Mouse (Mus musculus) intestine, embryonic 16.5 days (tissue): ENCODE measurements around the gene Nxph1. TPM values are rescaled to one million over a fixed set of nuclear protein-coding genes. Genes with fewer than 3 reads are reported as not detected.

ENCODE experiments used
- ATAC-seq: fragments of 200-750 bp; cut with Nextera tagmentation; 2 replicates; pipeline ENCODE4 v1.8.0; 2017; ENCODE audit warnings: moderate TSS enrichment, moderate library complexity
- H3K27ac ChIP-seq: fragments of 300-500 bp; sonication (generic); 2 replicates; pipeline ENCODE4 v1.5.1; 2014; ENCODE audit warnings: mild to moderate bottlenecking, low read length
- H3K27me3 ChIP-seq: fragments of 300-500 bp; sonication (generic); replicated peaks from 2 replicates; pipeline ENCODE4 v1.6.1; 2014; ENCODE audit warnings: low read length, control low read depth, mixed read lengths; ENCODE audit not compliant: control insufficient read depth, insufficient read depth
- H3K36me3 ChIP-seq: fragments of 300-500 bp; sonication (generic); 2 replicates; pipeline ENCODE4 v1.6.1; 2014; ENCODE audit warnings: low read length, control low read depth; ENCODE audit not compliant: control insufficient read depth, insufficient read depth
- H3K4me1 ChIP-seq: fragments of 300-500 bp; sonication (generic); 2 replicates; pipeline ENCODE4 v1.6.1; 2014; ENCODE audit warnings: low read length, control low read depth, mixed read lengths; ENCODE audit not compliant: control insufficient read depth, insufficient read depth
- H3K4me2 ChIP-seq: fragments of 300-500 bp; sonication (generic); 2 replicates; pipeline ENCODE4 v1.6.1; 2014; ENCODE audit warnings: low read depth, low read length, control low read depth
- H3K4me3 ChIP-seq: fragments of 300-500 bp; sonication (generic); 2 replicates; pipeline ENCODE4 v1.5.1; 2014; ENCODE audit warnings: mild to moderate bottlenecking, low read length
- H3K9ac ChIP-seq: fragments of 300-500 bp; sonication (generic); 2 replicates; pipeline ENCODE4 v1.6.1; 2014; ENCODE audit warnings: low read depth, low read length
- H3K9me3 ChIP-seq: fragments of 300-500 bp; sonication (generic); 2 replicates; pipeline ENCODE4 v1.6.1; 2016; ENCODE audit warnings: low read length, control low read depth; ENCODE audit not compliant: control insufficient read depth
- WGBS: fragments of 180-500 bp; shearing (Covaris S2); extraction: QIAGEN DNeasy Blood & Tissue Kit; methylation state at CpG from one replicate; pipeline ENCODE4 v1.1.7; 2014; 5-methylcytosine and 5-hydroxymethylcytosine counted together
- polyA plus RNA-seq: library from polyadenylated mRNA; unstranded; fragments of >200 nt; fragmentation: Nextera tagmentation; extraction: Ambion mirVana; gene quantifications from 2 replicates; pipeline ENCODE4 v1.2.1, GENCODE M21; 2015

Nxph1 gene
- polyA plus RNA-seq, 1 experiment from 2014 or later, result 0.34 TPM

DNA sequence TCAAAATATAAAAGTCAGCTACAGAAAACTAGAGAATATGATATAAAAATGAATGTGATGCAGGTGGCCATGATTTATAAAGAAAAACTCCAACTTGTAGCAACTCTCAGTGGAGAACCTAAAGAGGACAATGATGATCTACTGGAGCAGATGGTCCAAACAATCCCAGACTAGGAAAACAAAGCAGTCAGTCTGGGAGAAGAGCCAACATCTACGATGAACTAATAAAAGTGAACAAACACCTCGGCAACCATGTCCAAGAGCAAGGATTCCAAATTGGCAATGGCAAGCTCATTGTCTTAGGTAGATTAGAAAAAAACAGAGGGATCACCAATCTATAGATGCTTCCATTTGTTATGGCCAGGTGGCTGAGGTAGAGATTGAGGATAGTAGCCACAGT lies 211.0 kb downstream of the Nxph1 start:
- H3K4me1 ChIP-seq, result no peaks in the 10 kb centered on the region
- no peak overlapping the region for H3K9ac ChIP-seq
- no peak for ATAC-seq
- H3K27me3 ChIP-seq, result no peaks in the 10 kb centered on the region
- WGBS, result 81% methylated on average over 2 of the region's 2 CpGs
- H3K4me3 ChIP-seq, result no peak overlapping the region
- no peak overlapping the region for H3K4me2 ChIP-seq
- no peak overlapping the region for H3K27ac ChIP-seq
- no peaks in the 10 kb centered on the region for H3K9me3 ChIP-seq
- no peaks in the 10 kb centered on the region for H3K36me3 ChIP-seq

DNA sequence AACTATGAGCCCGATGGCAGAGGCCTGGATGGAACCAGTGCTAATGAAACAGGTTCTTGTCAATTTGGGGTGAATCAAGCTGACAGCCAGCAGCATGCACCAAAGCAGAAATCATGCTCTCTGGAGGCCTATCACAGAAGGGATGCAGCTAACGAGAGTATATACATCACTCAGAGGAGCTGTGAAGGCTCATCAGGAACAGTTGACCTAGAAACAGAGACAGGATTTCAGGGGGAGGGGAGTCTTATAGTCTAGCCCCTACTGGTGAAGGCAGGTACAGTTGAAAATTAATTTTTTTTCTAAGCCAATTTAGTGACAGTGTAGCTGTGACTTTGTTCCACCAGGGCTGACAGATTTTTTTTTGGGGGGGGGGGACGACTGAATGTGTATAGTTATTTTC lies 234.2 kb downstream of the Nxph1 start:
- WGBS, result 57% methylated on average over 3 of the region's 3 CpGs

DNA sequence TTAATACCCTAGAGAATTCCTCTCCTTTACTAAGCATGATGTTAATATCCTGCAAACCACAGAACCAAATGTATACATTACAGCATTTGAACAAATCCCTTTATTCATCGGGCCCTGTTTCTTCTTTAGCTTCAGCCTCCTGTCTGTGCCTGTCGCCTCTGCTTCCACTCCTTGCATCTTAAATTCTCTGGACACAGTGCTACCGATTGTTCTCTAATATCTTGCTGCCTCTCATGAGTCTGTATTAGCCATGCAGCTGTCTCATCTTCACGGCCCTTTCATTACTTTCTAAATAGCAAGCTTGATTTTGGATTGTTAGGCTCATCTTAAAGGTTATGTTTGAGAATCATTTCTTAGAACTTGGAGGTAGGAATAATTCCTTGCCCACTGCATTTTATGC lies 262.5 kb downstream of the Nxph1 start:
- H3K27ac ChIP-seq, result no peak overlapping the region
- WGBS, result 75% methylated on average over 4 of the region's 4 CpGs
- H3K4me2 ChIP-seq, result no peak overlapping the region
- H3K36me3 ChIP-seq, result no peaks in the 10 kb centered on the region
- ATAC-seq, result no peak
- no peaks in the 10 kb centered on the region for H3K9me3 ChIP-seq
- H3K27me3 ChIP-seq, result no peaks in the 10 kb centered on the region
- no peak overlapping the region for H3K4me3 ChIP-seq
- no peaks in the 10 kb centered on the region for H3K4me1 ChIP-seq
- no peak overlapping the region for H3K9ac ChIP-seq

More for the DNA sequence above, 234.2 kb downstream of the Nxph1 start:
- no peak overlapping the region for H3K4me2 ChIP-seq
- no peaks in the 10 kb centered on the region for H3K9me3 ChIP-seq
- no peak overlapping the region for H3K9ac ChIP-seq
- no peaks in the 10 kb centered on the region for H3K36me3 ChIP-seq
- no peaks in the 10 kb centered on the region for H3K27me3 ChIP-seq
- H3K4me3 ChIP-seq, result no peak overlapping the region
- ATAC-seq, result no peak
- H3K27ac ChIP-seq, result no peak overlapping the region
- H3K4me1 ChIP-seq, result no peaks in the 10 kb centered on the region

DNA sequence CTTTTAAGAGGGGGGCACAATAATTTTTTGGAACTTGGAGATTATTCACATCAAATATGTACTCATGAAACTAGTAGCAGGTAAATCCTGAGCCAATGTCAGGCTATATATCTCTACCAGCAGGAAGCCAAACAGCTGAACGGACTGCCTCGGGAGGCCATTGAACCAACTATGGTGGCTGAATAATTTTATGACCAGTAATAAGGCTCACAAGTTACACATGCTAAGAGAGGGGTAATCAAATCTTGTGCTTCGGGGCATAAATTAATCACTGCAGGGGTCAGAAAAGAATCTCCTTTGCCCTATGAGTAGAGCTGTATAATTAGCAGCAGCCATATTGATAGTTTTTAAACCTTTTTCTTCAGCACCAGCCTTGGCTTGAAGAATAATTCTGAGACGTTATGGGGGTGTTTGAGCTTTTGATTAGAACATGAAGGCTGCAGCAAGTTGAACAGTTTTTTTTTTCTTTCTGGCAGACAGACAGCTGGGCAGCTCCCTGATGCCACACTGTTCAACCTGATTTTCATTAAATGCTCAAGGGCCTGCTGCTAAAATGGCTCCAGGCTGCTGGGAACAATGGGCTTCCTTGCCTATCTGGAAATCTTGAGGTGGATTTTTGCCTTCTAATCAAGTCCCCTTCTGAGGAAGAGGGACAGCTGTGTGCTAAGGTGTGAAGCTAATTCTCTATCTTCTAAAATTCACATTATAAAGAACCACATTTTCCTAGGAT lies 272.7 kb downstream of the Nxph1 start:
- H3K4me1 ChIP-seq, result no peaks in the 10 kb centered on the region
- no peak overlapping the region for H3K4me3 ChIP-seq
- no peak for ATAC-seq
- no peaks in the 10 kb centered on the region for H3K27me3 ChIP-seq
- no peaks in the 10 kb centered on the region for H3K9me3 ChIP-seq
- H3K9ac ChIP-seq, result no peak overlapping the region
- 64% methylated on average over 4 of the region's 4 CpGs for WGBS
- H3K4me2 ChIP-seq, result no peak overlapping the region
- no peaks in the 10 kb centered on the region for H3K36me3 ChIP-seq
- H3K27ac ChIP-seq, result no peak overlapping the region

DNA sequence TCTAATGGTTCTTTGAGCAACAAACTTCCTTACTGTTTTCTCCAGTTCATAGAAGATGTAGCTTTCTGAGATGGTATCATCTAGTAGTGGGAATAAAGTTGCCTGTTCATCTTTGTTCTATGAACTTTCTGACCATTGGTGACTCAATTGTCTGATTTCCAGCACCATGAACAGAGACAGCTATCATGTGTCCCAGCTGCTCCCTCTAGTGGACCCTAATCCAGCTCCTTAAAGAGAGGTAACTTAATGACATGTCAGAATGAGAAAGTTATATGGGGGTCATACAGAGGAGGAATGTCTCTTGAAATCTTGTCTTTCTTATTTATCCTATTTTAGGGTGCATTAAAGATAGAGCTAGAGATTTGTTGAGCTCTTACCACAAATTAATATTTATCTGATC lies 286.6 kb downstream of the Nxph1 start:
- Histone ChIP-seq H3K9me3 (no peaks in the 10 kb centered on the region), H3K9ac (no peak overlapping the region), H3K27me3 (no peaks in the 10 kb centered on the region), H3K27ac (no peak overlapping the region), H3K4me1 (no peaks in the 10 kb centered on the region), H3K36me3 (no peaks in the 10 kb centered on the region), H3K4me3 (no peak overlapping the region), H3K4me2 (no peak overlapping the region)
- ATAC-seq, result no peak

DNA sequence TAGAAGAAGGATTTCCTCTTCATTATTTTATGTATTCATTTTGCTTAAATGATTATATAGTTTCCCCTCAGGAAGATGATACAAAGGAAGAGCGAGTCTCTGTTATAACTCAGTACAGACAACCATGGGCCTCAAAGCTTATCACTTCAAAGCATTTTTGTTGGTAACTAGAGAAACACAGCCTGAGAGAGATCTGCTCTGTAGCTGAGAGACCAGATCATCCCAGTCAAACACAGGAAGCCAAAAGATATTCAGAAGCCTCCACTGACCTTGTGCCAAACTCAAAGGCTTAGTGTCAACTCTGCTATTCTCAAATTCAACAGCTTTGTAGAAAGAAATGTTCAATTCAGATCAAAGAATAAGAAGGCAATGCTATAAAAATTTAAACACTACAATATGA lies 319.8 kb downstream of the Nxph1 start:
- WGBS, result 65% methylated on average over 1 of the region's 1 CpGs
- Histone ChIP-seq H3K4me1 (no peaks in the 10 kb centered on the region), H3K4me2 (no peak overlapping the region), H3K27ac (no peak overlapping the region), H3K4me3 (no peak overlapping the region), H3K9me3 (no peaks in the 10 kb centered on the region), H3K27me3 (no peaks in the 10 kb centered on the region), H3K36me3 (no peaks in the 10 kb centered on the region), H3K9ac (no peak overlapping the region)
- ATAC-seq, result no peak

Other genes starting within 250 kb of the Nxph1 start
- gene Ica1, start 169.9 kb upstream of the Nxph1 start, polyA plus RNA-seq, result 18.9 and 19.2 TPM in 2 replicates